Mouse (Mus musculus) adrenal gland, postnatal 10 days (tissue): ENCODE measurements around the gene Rab11fip4. TPM values are rescaled to one million over a fixed set of nuclear protein-coding genes. Genes with fewer than 3 reads are reported as not detected.

ENCODE experiments used
- DNase-seq: peaks from one replicate; pipeline ENCODE4 v3.0.0; 2021; ENCODE audit warnings: mixed read lengths
- total RNA-seq, 2 experiments: library from RNA; stranded (reverse); gene quantifications; 2 replicates each; pipeline ENCODE4 v1.2.3; 2021

Gene Rab11fip4
- total RNA-seq, 2 experiments from 2014 or later = 5.1 to 5.9 TPM

DNA sequence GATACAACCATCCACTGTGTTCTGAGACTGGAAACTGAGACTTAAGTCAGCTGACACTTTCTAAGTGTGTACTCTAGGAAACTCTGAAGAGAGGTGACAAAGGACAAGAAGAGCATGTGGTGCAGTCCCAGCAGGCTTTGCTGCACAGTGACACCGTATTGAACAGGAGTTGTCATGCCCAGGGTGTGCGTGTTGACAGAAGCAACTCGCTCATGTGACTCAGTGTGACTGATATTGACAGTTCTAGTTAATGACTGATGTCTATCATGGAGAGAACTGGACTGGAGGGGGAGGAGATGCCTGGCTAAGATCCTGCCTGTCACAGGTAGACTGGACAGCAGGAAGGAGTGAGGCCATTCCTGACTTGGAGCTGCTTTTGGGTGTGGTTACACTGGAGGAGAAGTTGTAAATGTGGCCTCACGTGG lies 63.4 kb downstream of the Rab11fip4 start:
- DNase-seq = no peak

DNA sequence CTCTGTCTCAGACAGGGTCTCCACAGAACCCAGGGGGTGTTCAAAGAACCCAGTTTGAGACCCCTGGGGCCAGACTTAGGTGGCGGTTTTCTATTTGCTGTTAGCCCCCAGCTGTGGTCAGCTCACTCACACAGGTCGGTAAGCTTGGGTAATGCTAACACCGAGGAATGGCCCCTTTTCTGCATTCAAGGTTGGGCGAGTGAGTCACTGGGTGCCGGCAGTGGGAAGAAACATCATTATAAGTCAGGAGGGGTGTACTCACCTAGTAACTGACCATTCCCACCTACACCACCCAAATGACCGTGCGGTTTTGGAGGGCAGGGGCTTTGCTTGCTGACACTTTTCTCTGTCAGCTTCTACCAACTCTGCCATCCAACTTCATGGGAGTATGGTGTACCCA lies 64.6 kb downstream of the Rab11fip4 start:
- DNase-seq = no peak

DNA sequence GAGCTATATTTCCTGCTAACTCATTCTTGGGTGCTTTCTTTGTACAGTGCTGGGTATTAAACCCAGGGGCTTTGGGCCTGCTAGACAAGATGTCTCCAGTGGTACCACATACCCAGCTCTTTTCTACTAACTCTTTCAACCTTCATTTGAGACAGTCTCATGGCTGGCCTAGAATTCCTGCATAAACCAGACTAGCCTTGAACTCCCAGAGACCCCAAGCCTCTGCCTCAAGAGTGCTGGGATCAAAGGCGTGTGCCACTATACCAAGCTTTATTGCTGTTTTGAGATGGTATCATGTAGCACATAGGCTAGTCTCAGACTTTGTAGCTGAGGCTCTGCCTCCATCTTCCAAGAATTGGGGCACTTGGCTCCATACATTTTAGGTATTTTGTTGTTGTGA lies 65.5 kb downstream of the Rab11fip4 start:
- no peak for DNase-seq

DNA sequence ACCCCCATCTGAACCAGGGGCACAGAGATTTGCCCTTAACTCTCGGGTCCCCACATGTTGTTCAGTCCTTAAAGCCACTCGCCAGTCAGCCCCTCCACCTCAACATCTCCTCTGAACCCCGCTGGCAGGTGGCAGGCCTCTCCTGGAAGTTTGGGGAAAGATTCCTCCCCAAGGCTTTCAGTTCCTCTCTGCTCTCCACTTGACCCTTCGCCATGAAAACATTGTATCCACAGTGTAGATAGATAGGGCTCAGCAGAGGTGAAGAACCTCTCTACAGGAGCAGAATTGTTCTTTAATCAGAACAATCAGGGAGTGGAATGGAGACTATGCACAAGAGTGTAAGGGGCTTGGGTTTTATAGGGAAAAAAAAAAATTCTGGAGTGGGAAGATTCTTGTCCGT lies 66.0 kb downstream of the Rab11fip4 start:
- no peak for DNase-seq

DNA sequence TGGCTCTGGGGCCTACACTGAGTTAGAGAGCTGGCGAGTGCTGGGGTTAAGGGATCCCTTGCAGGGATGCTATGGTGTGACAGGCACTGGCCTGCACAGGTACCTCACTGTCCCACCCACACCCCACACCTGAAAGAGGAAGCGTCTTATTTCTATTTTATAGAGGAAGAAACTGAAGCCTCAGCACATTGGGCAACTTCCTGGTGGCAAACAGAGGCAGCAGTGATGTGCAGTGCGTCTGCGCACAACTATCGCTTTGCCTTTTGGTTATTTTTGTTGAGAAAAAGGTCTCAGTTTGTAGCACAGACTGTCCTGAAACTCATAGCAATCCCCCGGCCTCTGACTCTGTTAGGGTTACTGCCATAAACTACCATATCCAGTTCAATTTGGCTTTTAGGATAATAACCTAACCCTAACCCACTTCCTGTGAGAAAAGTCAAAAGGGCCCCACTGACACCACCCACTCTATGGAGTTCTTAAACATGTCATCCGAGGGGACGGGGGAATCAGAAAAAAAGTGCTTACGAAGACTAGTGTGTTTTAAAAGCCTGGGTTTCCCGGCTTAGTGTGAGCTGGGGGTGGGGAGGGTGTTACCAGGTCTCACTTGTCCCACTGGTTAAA lies 67.3 kb downstream of the Rab11fip4 start:
- DNase-seq = no peak

DNA sequence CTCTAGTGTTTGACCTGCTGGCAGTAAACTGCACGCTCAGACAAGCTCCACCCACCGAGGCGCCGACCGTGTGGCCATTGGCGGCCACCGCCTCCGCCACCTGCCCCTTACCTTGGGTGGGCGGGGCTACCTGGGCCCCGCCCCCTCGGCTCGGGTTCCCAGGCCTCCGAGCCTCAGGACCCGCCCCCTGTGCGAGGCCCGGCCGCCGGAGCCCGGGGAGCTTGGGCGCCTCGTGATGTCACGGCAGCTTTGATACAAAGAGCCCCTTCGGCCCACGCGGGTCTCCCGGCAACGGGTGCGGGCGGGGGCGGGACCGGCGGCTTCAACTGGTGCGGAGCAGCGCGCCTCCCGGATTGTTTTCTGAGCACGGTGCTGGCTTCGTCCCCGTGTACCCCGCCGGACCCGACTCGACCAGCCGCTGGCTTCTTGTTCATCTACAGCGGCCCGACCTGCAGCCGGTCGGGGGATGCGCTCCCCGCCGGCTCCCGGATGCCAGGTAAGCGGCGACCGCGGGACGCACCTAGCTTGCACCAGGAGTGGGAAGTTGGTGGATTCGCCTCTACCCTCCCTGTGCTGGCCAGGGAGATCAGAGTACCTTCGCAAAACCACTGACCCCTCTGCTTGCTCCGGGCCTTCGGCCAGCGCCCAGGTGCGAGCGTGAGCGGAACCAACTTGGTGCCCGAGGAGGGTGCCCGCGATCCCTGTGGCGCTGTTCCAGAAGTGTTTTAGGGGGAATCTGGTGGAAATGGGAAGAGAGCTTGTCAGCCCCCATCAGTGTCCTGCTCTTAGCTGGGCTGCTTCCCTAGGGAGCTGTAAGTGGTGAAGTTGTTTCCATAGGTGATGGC lies 69.6 kb downstream of the Rab11fip4 start:
- DNase-seq = peak; percentile 79

DNA sequence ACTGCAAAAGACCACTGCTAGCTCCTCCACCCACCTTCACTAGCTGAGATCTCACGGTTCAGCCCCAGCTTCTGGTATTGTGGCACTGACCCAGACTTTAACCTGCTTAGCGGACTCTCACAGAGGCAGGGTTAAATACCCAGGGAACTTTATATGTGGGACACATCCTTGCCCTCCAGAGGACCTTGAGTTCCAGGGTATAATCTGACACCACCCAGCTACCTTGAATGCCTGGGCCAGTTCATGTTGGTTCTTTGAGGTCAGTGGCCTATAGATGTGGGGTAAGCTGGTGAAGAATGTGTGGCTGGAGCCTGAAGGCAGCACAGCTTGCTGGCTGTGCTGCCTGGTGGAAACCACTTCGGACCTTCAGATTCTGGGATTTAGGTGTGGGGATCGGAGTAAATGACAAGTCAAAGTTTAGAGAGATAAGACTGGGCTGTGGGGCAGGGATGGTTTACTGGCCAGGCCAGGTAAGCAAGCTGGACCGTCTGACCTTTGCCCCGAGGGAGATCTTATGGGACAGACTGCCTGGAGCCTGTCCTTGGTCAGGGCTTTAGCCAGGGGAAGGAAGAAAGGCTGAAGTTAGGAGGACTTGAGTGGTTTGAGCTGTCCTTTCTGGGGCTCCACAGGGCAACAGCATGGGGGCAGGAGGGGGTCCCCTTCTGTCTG lies 71.0 kb downstream of the Rab11fip4 start:
- DNase-seq = no peak

DNA sequence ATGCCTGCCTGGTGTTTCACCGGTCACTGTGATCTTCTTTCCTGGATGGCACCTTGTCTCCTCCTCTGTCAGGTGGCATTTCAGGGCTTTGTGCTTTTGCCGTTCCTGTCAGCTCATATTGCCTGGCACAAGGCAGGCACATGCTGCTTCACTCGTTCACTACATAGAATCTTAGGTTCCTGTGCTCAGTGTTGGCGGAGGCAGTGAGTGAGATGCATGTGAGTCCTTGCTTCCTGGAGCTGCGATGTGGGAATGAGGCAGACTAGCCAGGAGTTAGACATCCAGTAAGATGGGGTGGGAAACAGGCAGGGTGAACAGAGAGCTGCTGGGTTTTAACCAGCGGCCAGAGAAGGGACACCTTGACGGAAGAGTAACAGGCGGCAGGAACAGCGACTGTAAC lies 72.1 kb downstream of the Rab11fip4 start:
- no peak for DNase-seq

DNA sequence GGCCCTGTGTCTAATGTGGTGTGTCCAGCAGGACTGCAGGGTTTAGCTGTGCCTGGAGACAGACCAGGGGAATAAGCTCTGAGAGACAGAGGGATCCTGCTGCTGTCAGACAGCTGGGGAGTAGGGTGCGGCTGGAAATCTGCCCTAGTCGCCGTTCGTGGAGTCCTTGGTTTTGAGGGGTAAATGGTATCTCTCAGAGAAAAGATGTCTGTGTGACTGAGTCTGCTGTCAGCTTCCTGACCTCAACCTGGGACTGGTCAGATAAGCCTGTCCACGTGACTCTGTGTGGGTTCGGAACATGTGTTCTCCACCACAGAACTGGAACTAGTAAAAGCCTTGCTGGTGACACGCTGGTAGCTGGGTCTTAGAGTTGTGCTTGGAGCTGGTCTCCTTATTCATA lies 72.6 kb downstream of the Rab11fip4 start:
- DNase-seq = no peak

DNA sequence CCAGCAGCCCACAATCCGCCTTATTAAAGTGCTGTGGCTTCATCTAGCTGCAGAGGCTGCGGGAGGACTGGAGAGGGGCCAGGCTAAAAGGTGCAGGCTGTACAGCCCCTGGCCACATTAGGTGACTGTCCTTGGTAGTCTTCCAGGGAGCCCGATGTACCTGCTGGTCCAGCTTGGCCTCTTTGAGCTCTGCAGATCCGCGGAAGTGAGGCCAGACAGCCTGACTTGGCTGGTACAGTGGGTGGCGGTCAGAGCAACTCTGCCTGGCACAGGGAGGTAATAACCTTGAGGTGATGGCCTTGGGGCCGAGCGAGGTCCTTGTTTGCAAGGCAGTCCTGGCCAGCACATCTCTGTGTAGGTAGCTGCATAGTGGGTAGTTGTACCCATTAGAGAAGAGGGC lies 75.5 kb downstream of the Rab11fip4 start:
- DNase-seq = peak; percentile 75

DNA sequence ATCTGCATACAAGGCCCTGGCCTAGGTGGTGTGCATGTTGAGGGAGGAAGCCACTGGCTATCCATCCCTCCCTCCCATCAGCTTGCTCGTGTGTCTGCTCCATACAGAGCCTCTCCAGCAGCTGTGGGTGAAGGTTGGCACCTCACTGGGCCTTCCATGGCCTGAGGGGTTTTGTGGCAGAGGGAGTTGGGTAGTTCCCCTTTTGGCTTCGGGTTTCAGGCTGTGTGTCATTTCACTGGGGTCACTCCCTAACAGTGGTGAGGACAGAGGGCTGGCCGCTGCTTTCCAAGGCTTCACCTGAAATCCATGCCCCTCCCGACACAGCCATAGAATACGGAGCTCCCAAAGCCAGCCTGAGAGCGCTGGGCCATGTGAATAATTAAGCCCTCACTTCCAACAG lies 78.2 kb downstream of the Rab11fip4 start:
- DNase-seq = no peak

DNA sequence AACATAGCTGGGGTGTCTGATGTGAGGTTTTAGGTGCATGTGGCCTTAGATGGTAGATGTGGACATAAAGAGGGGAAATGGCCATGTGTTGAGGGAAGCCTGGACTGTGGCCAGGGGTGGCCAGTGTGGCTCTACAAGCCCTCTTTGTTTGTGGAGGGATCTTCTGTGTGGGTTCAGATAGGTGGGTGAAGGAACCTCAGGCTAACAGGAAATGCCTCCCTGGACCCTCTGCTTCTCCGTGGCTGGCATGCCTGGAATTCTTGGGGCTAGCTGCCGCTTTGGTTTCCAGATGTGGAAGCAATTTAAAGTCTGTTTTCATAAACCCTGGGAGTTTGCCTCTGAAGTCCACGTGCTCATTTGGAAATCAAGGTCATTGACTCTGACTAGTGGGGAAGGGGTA lies 78.9 kb downstream of the Rab11fip4 start:
- no peak for DNase-seq

DNA sequence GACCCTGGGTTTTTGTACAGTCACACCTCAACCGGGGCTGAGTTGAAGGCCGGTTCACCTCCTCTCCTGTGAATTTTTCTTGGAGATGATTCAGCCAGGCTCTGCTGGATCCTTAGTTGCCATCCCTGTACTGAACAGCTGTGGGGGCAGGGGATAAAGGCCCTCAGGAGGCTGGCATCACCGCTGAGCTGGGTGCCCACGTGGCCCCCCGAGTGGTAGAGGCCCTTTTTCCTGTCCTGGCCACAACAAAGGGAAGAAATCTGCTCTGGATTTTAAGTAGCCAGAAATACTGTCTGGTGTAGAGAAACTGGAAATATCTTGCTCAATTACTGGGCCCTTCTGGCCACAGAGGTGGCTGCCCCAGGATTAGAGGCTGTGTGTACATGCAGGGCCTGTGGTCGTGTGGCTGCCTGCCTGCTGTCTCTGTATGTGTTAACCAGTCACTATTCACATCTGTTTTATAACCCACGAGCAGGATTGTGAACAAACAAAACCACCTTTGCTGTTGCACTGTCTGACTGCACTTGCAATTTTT lies 79.5 kb downstream of the Rab11fip4 start:
- no peak for DNase-seq

DNA sequence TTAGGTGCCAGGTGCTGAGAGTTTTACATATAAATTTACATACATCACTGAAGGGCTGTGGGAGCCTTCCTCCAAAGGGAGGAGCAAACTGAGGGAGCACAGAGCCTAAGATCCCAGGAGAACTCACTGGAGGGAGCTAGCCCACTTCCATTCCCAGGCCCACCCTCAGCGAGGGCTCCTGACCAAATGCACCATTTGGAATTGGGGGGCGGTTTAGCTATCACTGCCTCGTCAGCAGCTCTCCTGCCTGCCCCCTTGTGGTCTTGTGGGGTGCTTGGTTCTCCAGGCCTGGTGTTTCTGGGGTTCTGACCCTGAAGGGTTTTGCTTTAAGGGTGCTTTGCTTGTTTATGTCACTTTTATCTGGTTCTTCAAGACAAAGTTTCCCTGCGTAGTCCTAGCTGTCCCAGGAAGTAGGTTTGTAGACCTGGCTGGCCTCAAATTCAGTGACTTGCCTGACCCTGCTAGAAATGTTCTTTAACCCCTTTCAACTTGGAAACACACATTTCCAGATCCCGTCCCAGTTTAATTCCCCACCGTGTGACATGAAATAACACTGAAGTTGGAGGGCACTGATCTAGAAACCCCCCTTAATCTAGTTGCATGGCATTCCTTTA lies 80.8 kb downstream of the Rab11fip4 start:
- peak; percentile 53 for DNase-seq

DNA sequence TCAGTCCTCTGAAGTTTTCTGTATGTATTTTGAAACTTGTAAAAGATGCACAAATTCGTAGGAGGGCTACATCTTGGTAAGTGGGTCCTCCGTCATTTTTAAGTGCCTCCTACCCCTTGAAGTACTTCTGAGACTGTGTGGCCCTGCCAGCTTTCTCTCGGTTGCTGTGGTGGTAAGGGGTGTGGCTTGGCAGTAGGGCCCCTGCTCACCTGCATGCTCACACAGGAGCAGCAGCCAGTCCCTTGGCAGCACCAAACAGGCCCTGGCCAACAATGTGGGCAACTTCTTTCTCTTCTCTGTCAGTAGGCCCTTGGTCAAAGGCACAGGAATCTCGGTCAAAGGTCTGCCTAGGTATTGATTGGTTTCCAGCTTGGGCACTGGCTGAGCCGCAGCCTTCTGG lies 82.1 kb downstream of the Rab11fip4 start:
- DNase-seq = peak; percentile 57

DNA sequence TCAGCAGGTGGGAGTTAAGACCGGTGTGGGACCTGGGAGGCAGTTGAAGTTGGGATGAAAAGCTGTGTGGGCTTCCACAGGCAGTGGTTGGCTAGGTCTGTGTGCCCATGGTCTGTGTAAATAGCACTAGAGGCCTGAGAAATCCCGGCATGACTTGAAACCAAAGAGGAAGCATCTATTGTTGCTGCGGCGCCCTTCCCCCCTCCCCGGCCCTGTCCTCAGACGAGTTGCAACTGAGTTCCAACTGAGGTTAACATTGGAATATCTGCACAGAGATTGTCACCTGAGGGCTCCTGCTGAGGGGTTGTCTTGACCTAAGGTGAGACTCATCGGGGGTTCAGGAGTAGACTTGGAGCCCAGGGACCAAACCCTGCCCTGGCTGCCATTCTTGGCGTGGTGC lies 82.7 kb downstream of the Rab11fip4 start:
- no peak for DNase-seq

DNA sequence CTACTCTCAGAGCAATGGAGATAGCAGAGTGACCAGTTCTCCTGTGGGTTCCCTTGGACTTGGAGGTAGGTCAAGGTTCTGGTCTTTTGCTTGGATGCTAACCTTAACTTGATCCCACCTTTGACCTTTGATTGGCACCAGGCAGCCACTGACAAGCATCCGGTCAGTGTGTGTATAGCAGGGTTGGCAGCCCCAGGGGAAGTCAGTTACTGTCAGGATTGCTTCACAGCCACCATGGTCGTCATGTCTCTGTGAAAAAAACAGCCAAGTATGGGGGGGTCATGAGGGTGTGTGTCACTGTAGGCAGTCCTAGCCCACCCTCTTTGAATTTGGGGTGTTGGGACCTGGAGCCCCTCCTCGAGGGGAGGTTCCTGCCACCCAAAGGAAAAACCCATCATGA lies 83.2 kb downstream of the Rab11fip4 start:
- peak; percentile 25 for DNase-seq

DNA sequence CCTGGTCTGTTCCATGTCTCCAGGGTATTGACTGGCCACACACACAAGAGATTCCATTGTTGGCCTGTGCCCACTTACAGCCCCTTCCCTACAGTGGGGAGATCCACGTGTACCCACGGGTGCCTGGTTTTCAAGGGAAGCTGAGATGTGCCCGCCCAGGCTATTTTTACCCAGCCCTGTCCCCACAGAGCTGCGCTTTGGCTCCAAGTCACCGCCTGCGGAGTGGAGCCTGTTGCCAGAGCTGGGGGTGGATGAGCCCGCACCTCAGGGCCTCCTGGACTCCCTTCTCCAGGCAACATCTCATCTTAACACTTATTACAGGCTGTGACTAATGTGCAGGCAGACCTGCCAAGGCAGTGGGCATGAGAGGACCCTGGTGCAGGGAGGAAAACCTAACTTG lies 83.6 kb downstream of the Rab11fip4 start:
- peak; percentile 58 for DNase-seq

DNA sequence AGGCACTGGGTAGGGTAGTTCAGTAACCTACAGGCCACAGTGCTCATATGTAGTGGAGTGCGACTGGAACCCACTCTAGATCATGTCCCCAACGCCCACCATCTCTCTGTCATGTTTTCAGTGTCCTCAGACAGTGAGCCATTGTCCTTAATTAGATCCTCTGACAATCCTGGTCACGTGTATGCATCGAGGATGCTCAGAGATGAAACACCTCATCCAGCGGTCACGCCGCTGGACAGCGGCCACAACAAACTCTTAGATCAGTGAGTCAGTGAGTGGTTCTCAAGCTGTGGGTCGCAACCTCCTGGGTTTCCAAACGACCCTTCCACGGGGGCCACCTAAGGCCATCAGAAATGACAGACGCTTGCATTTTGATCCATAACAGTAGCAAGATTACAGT lies 84.3 kb downstream of the Rab11fip4 start:
- no peak for DNase-seq

DNA sequence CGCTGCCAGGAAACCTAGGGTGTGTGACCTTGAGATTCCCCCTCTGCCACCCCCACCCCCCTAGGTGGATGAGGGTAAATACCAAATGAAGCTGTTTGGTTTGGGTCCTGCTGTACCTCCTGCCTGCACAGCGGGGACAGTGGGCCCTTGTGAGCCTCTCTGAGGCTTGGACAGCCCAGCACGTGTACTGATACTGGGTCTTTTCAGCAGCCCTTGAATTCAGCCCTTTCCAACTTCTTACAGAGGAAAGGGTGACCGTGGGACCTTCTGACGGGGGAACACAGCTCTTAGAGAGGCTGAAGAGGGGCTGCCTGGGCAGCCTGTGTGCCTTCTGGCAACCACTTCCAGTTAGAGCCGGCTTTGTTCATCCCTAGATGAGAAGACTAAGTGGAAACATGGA lies 85.0 kb downstream of the Rab11fip4 start:
- DNase-seq = no peak

DNA sequence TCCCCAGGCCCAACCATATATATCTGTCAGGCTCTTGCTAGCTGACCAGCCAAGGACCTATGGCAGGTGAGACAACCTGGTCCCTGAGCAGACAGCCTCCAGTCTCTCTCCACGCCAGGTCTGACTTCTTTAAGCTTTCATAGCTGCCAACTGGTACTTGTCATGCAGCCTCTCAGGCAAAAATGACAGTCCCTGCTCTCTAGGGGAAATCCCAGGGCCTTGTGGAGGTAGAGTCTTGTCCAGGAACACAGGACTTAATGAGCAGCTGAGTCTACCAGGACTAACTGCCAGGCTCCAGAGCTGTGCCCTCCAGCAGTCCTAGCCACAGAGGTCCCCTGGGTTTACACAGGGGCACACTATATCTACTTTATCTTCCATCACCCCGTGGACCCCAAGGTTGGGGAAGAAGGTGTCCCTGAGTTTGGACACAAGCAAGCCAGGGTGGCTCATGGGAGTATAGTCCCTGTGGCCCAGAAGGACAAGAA lies 85.5 kb downstream of the Rab11fip4 start:
- DNase-seq = no peak

DNA sequence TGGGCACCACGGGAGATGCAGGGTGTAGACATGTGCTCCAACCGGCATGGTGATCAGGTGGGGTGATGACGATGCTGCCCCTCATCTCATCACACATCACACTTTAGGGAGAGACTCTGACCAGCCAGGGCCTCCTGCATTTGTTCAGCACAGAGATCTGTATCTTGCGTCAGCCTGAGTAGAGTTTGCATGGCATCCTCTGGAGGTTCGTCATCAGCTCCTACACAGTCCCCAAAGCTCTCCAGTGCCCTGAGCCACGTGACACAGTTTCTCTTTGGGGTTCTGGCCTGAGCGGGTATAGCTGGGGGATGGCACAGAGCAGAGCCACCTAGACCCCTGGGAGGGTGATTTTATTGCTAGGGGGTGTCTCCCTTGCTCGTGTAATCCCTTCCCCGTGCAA lies 86.4 kb downstream of the Rab11fip4 start:
- DNase-seq = no peak
